Comparison of ENCODE assay signal across 20 mouse cellular contexts in the genomic region with DNA sequence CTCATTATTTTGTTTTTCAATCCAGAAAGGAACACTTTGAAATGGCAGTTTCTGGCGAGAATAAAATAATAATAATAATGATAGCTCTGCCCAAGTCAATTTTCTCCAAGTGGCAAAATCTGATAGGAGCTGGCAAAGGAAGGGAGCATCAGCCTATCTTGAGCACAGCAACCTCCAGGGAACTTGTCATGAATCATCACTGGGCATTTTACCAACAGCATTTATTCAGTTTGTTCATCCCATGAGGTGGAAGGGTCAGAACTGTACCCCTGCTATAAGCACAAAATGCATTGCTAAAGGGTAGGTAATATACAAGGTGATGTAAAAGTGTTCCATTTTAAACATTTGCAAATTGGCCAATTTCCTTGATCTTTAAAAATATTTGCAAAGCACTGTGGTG.
"Had no signal": no experiment of that assay in that cellular context is flagged by ENCODE, and none has a peak within 500 bp of the region (broad histone marks: within the 10 kb centered on the region; RNA-seq: fewer than 3 reads in every experiment).

No protein-coding gene starts in this region.

- H3K4me2 ChIP-seq: lung, embryonic 14.5 days; midbrain, embryonic 12.5 days; midbrain, embryonic 15.5 days; neural tube, embryonic 13.5 days; neural tube, embryonic 15.5 days; stomach, embryonic 15.5 days had no signal

- H3K36me3 ChIP-seq: midbrain, embryonic 10.5 days; midbrain, embryonic 12.5 days; midbrain, embryonic 15.5 days; neural tube, embryonic 13.5 days; neural tube, embryonic 15.5 days; stomach, embryonic 15.5 days had no signal

- DNase-seq: lung, adult 18-20 months; lung, embryonic 14.5 days; lung, postnatal 10 days; lung, postnatal 4 days; retina, postnatal 1 day; right cerebral cortex, adult 18-20 months; right cerebral cortex, postnatal 25 days; right cerebral cortex, postnatal 4 days; thymus, adult 18-20 months; thymus, postnatal 14 days; thymus, postnatal 36 days had no signal

- H3K9me3 ChIP-seq: midbrain, embryonic 10.5 days; midbrain, embryonic 12.5 days; midbrain, embryonic 15.5 days; neural tube, embryonic 13.5 days; neural tube, embryonic 15.5 days; stomach, embryonic 15.5 days had no signal

- H3K27ac ChIP-seq: liver, embryonic 14.5 days; midbrain, embryonic 10.5 days; midbrain, embryonic 12.5 days; midbrain, embryonic 15.5 days; neural tube, embryonic 13.5 days; neural tube, embryonic 15.5 days; stomach, embryonic 15.5 days; stomach, postnatal 0 days had no signal

- ATAC-seq: midbrain, embryonic 15.5 days had no signal

- H3K9ac ChIP-seq: liver, embryonic 14.5 days; lung, embryonic 14.5 days; midbrain, embryonic 12.5 days; midbrain, embryonic 15.5 days; neural tube, embryonic 13.5 days; neural tube, embryonic 15.5 days; stomach, embryonic 15.5 days had no signal

- H3K27me3 ChIP-seq: midbrain, embryonic 12.5 days; midbrain, embryonic 15.5 days; neural tube, embryonic 13.5 days; neural tube, embryonic 15.5 days; stomach, embryonic 15.5 days had no signal

- H3K4me3 ChIP-seq: midbrain, embryonic 10.5 days; midbrain, embryonic 12.5 days; midbrain, embryonic 15.5 days; myocyte; neural tube, embryonic 13.5 days; neural tube, embryonic 15.5 days; stomach, embryonic 15.5 days had no signal

- H3K4me1 ChIP-seq: midbrain, embryonic 10.5 days; midbrain, embryonic 12.5 days; midbrain, embryonic 15.5 days; neural tube, embryonic 13.5 days; neural tube, embryonic 15.5 days; stomach, embryonic 15.5 days had no signal
